Mouse (Mus musculus) hindbrain, embryonic 11.5 days (tissue): Measurements from ENCODE around the gene Cfap61. TPM values are rescaled to one million over a fixed set of nuclear protein-coding genes. Genes with fewer than 3 reads are reported as not detected.

ENCODE experiments used
- ATAC-seq: fragments of 200-750 bp; cut with Nextera tagmentation; 2 replicates; pipeline ENCODE4 v1.8.0; 2017; ENCODE audit warnings: mild to moderate bottlenecking, moderate TSS enrichment, moderate library complexity; ENCODE audit not compliant: low FRiP score
- DNase-seq: peaks from one replicate; pipeline ENCODE4 v3.0.0-alpha.2; 2015; ENCODE audit warnings: low spot score
- H3K27ac ChIP-seq: fragments of 300-500 bp; sonication (generic); 2 replicates; pipeline ENCODE4 v1.5.1; 2014; ENCODE audit warnings: mild to moderate bottlenecking, low read depth, low read length
- H3K27me3 ChIP-seq: fragments of 300-500 bp; sonication (generic); 2 replicates; pipeline ENCODE4 v1.6.1; 2014; ENCODE audit warnings: mild to moderate bottlenecking, low read length, moderate library complexity, mixed read lengths; ENCODE audit not compliant: control insufficient read depth, insufficient read depth
- H3K36me3 ChIP-seq: fragments of 300-500 bp; sonication (generic); 2 replicates; pipeline ENCODE4 v1.6.1; 2014; ENCODE audit warnings: mild to moderate bottlenecking, low read length, moderate library complexity, mixed read lengths; ENCODE audit not compliant: control insufficient read depth, insufficient read depth
- H3K4me1 ChIP-seq: fragments of 300-500 bp; sonication (generic); replicated peaks from 2 replicates; pipeline ENCODE4 v1.6.1; 2014; ENCODE audit warnings: low read length, mixed read lengths; ENCODE audit not compliant: control insufficient read depth, insufficient read depth
- H3K4me2 ChIP-seq: fragments of 300-500 bp; sonication (generic); replicated peaks from 2 replicates; pipeline ENCODE4 v1.6.1; 2014; ENCODE audit warnings: mild to moderate bottlenecking, low read depth, low read length
- H3K4me3 ChIP-seq: fragments of 300-500 bp; sonication (generic); 2 replicates; pipeline ENCODE4 v1.5.1; 2014; ENCODE audit warnings: low read depth, low read length
- H3K9ac ChIP-seq: fragments of 300-500 bp; sonication (generic); 2 replicates; pipeline ENCODE4 v1.6.1; 2014; ENCODE audit warnings: low read depth, low read length
- H3K9me3 ChIP-seq: fragments of 300-500 bp; sonication (generic); 2 replicates; pipeline ENCODE4 v1.6.1; 2016; ENCODE audit warnings: low read length; ENCODE audit not compliant: control insufficient read depth
- WGBS: fragments of 180-500 bp; shearing (Covaris S2); extraction: QIAGEN DNeasy Blood & Tissue Kit; methylation state at CpG from one replicate; pipeline ENCODE4 v1.1.7; 2014; 5-methylcytosine and 5-hydroxymethylcytosine counted together
- polyA plus RNA-seq: library from polyadenylated mRNA; unstranded; fragments of >200 nt; fragmentation: Nextera tagmentation; extraction: Ambion mirVana; gene quantifications from 2 replicates; pipeline ENCODE4 v1.2.1, GENCODE M21; 2014

Cfap61 gene
- polyA plus RNA-seq, 1 experiment from 2014 or later: 2.4 TPM

DNA sequence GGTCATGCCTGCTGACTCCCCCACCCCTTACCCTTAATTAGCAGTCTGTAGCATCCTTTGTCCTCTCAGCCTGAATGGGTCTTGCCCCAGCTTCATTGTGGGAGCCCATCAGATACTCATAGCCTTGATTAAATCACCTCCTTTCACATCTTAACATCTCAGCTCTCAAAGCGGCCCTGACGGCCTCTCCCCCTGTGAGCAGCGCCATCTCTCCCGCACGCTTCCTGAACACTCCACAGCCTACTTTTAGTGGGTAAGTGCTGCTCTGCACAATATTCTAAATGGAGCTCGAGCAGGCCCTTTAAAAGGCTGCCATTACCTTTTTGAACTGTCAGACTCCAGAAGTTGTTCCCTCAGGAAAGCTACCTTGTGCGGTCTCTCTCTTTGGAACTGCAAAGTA is 234.9 kb downstream of the Cfap61 start:
- no peak for DNase-seq
- peak overlapping the region; percentile 17; the same call in 1 of the 2 replicates for H3K27ac ChIP-seq
- no peaks in the 10 kb centered on the region for H3K36me3 ChIP-seq
- H3K4me2 ChIP-seq: no peak overlapping the region
- WGBS: 41% methylated on average over 7 of the region's 7 CpGs
- peaks cover 4% of the 10 kb centered on the region; the same call in 1 of the 2 replicates for H3K4me1 ChIP-seq
- H3K9me3 ChIP-seq: no peaks in the 10 kb centered on the region
- H3K9ac ChIP-seq: no peak overlapping the region
- H3K27me3 ChIP-seq: no peaks in the 10 kb centered on the region
- H3K4me3 ChIP-seq: no peak overlapping the region
- peak; percentile 5; the same call in 1 of the 2 replicates for ATAC-seq

DNA sequence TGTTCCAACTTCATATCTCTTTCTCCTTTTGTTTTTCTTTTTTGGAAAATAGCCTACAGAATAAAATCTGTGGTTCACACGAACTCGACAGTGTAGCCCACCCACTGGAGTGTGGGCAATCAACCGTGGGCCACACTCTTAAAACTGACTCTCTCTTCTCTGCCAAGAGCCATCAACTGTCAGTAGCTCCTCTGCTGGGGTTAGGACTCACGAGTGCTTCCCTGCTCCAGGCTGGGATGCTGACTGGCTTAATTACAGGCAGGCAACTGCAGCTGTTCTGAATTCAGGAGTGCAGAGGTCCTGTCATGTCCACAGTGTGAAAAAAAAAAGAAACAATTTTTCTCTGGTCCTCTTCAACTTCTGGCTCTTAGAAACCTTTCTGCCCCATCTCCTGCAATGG is 237.5 kb downstream of the Cfap61 start:
- Histone ChIP-seq H3K36me3 (no peaks in the 10 kb centered on the region), H3K4me2 (no peak overlapping the region), H3K27ac (no peak overlapping the region), H3K4me3 (no peak overlapping the region), H3K4me1 (peaks cover 4% of the 10 kb centered on the region; the same call in 1 of the 2 replicates), H3K9me3 (no peaks in the 10 kb centered on the region), H3K9ac (no peak overlapping the region), H3K27me3 (no peaks in the 10 kb centered on the region)
- ATAC-seq (no peak), DNase-seq (no peak)
- WGBS: 41% methylated on average over 4 of the region's 4 CpGs

- no peak overlapping the region for H3K4me3 ChIP-seq
- no peaks in the 10 kb centered on the region for H3K4me1 ChIP-seq
- no peak overlapping the region for H3K27ac ChIP-seq
- no peaks in the 10 kb centered on the region; the same call in 1 of the 2 replicates for H3K9me3 ChIP-seq
- no peak overlapping the region for H3K9ac ChIP-seq
- WGBS: 90% methylated on average over 7 of the region's 7 CpGs
- ATAC-seq (no peak), DNase-seq (no peak)
- H3K27me3 ChIP-seq: no peaks in the 10 kb centered on the region
- H3K4me2 ChIP-seq: no peak overlapping the region
- H3K36me3 ChIP-seq: no peaks in the 10 kb centered on the region
These were observed 239.6 kb downstream of the Cfap61 start for GRCm38 (mm10) chr2:146174173-146174572.

- H3K4me1 ChIP-seq: no peaks in the 10 kb centered on the region
- H3K27me3 ChIP-seq: no peaks in the 10 kb centered on the region
- no peak overlapping the region for H3K9ac ChIP-seq
- no peak for ATAC-seq
- H3K4me2 ChIP-seq: no peak overlapping the region
- H3K27ac ChIP-seq: no peak overlapping the region
- H3K4me3 ChIP-seq: no peak overlapping the region
- DNase-seq: no peak
- no peaks in the 10 kb centered on the region for H3K36me3 ChIP-seq
- WGBS: 92% methylated on average over 1 of the region's 1 CpGs
- H3K9me3 ChIP-seq: no peaks in the 10 kb centered on the region; the same call in 1 of the 2 replicates
These were observed 244.1 kb downstream of the Cfap61 start for GRCm38 (mm10) chr2:146178718-146179117.

DNA sequence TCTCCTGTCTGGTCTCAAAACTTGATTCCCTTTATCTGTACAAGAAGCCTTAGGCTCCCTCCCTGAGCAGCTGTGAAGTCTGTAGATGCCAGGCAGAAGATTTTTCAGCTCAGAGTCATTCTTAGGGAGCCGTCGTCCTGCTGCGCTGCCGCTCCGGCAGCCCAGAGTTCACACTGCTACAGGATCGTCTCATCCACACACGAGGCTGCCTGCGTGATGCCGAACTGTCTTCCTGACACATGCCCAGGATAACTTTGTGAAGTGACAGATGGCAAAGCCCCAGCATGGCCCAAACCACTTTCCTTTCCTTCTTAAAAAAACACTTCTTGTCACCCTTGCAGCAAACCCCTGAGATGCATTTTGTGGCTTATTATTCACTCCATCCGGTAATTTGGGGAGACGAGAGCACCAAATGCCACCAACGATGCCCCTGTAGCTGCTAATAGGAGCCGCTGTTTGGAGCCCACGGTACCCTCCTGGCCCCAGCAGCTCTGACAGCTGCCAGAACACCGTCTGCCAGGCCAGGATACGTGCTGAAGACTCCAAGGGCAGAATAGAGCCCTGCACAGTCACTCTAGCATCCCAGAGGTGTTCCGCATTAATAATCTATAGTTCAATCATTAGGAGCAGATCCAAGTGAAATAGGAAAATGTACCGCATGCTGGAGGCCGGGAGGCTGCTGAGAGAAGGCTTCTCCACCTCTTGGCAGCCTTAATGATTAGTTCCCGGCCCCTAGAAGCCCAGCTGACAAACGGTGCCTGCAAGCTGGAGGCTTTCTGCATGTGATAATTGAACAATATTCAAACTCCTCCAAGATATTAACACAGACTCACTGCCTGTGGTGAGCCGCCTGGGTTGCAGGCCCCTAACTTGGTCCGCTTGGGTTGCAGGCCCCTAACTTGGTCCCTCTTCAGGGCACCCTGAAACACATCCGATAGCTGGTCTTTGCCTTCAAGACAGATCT is 249.5 kb downstream of the Cfap61 start:
- Histone ChIP-seq H3K27ac (no peak overlapping the region), H3K4me3 (no peak overlapping the region), H3K9me3 (no peaks in the 10 kb centered on the region), H3K27me3 (no peaks in the 10 kb centered on the region), H3K4me2 (no peak overlapping the region), H3K9ac (no peak overlapping the region), H3K36me3 (no peaks in the 10 kb centered on the region), H3K4me1 (no peaks in the 10 kb centered on the region)
- WGBS: 74% methylated on average over 24 of the region's 24 CpGs
- DNase-seq (no peak), ATAC-seq (no peak)

GRCm38 (mm10) chr2:146196126-146196525 is 261.5 kb downstream of the Cfap61 start:
- ATAC-seq (no peak), DNase-seq (no peak)
- no peak overlapping the region for H3K4me2 ChIP-seq
- H3K4me3 ChIP-seq: no peak overlapping the region
- H3K27ac ChIP-seq: no peak overlapping the region
- no peaks in the 10 kb centered on the region for H3K9me3 ChIP-seq
- no peaks in the 10 kb centered on the region for H3K4me1 ChIP-seq
- H3K9ac ChIP-seq: no peak overlapping the region
- H3K27me3 ChIP-seq: no peaks in the 10 kb centered on the region
- H3K36me3 ChIP-seq: no peaks in the 10 kb centered on the region
- WGBS: 93% methylated on average over 11 of the region's 11 CpGs

- DNase-seq (no peak), ATAC-seq (no peak)
- Histone ChIP-seq H3K4me2 (no peak overlapping the region), H3K27ac (no peak overlapping the region), H3K9ac (no peak overlapping the region), H3K4me1 (no peaks in the 10 kb centered on the region), H3K4me3 (no peak overlapping the region), H3K36me3 (no peaks in the 10 kb centered on the region), H3K27me3 (no peaks in the 10 kb centered on the region), H3K9me3 (no peaks in the 10 kb centered on the region)
- WGBS: 88% methylated on average over 7 of the region's 7 CpGs
These were observed 263.4 kb downstream of the Cfap61 start for GRCm38 (mm10) chr2:146197947-146198346.

GRCm38 (mm10) chr2:146210968-146211367 is 276.4 kb downstream of the Cfap61 start:
- Histone ChIP-seq H3K27ac (no peak overlapping the region), H3K9me3 (no peaks in the 10 kb centered on the region), H3K36me3 (no peaks in the 10 kb centered on the region), H3K4me1 (peaks cover 2% of the 10 kb centered on the region; the same call in 1 of the 2 replicates), H3K4me3 (no peak overlapping the region), H3K4me2 (no peak overlapping the region), H3K27me3 (peaks cover 4% of the 10 kb centered on the region; the same call in 1 of the 2 replicates), H3K9ac (no peak overlapping the region)
- ATAC-seq (no peak), DNase-seq (no peak)
- WGBS: 36% methylated on average over 4 of the region's 4 CpGs

GRCm38 (mm10) chr2:146214715-146215114 is 280.1 kb downstream of the Cfap61 start:
- no peak overlapping the region for H3K27ac ChIP-seq

More at GRCm38 (mm10) chr2:146214715-146215114, 280.1 kb downstream of the Cfap61 start:
- peak; percentile 82 for DNase-seq
- no peak overlapping the region for H3K4me3 ChIP-seq
- WGBS: 6% methylated on average over 9 of the region's 9 CpGs
- H3K9me3 ChIP-seq: no peaks in the 10 kb centered on the region
- H3K27me3 ChIP-seq: peaks cover 11% of the 10 kb centered on the region
- no peak overlapping the region for H3K4me2 ChIP-seq
- H3K36me3 ChIP-seq: no peaks in the 10 kb centered on the region
- ATAC-seq: no peak
- no peak overlapping the region for H3K9ac ChIP-seq
- peaks cover 13% of the 10 kb centered on the region for H3K4me1 ChIP-seq
